Mouse (Mus musculus): ENCODE data around the gene Hspa4.

Gene Hspa4

GRCm38 (mm10) chr11:53252186-53253119, 47.8 kb downstream of the Hspa4 start:
- DNase-seq (ENCODE audit: low read depth, low spot score), result peak; percentile 55

GRCm38 (mm10) chr11:53250796-53251195, 49.5 kb downstream of the Hspa4 start:
- DNase-seq (ENCODE audit: low read depth, low spot score), result peak; percentile 14

- DNase-seq (ENCODE audit: low read depth, low spot score), result no peak
Measured at GRCm38 (mm10) chr11:53249686-53250085, 50.6 kb downstream of the Hspa4 start.

- no peak for DNase-seq (ENCODE audit: low read depth, low spot score)
Measured at GRCm38 (mm10) chr11:53245561-53245960, 54.7 kb downstream of the Hspa4 start.

- peak; percentile 41 for DNase-seq (ENCODE audit: low read depth, low spot score)
Measured at GRCm38 (mm10) chr11:53243199-53243598, 57.1 kb downstream of the Hspa4 start.

- no peak for DNase-seq (ENCODE audit: low read depth, low spot score)
Measured at GRCm38 (mm10) chr11:53233590-53233989, 66.7 kb downstream of the Hspa4 start.

- no peak for DNase-seq (ENCODE audit: low read depth, low spot score)
Measured at GRCm38 (mm10) chr11:53231836-53232235, 68.4 kb downstream of the Hspa4 start.

GRCm38 (mm10) chr11:53229011-53229410, 71.2 kb downstream of the Hspa4 start:
- DNase-seq (ENCODE audit: low read depth, low spot score), result no peak

- DNase-seq (ENCODE audit: low read depth, low spot score), result no peak
Measured at GRCm38 (mm10) chr11:53210876-53211275, 89.4 kb downstream of the Hspa4 start.

Measured in mesoderm, embryonic 11.5 days (tissue).